Mouse (Mus musculus): ENCODE measurements around the gene Dlgap1. TPM values are rescaled to one million over a fixed set of nuclear protein-coding genes. Genes with fewer than 3 reads are reported as not detected.

Gene Dlgap1
- polyA plus RNA-seq, 1 experiment from 2014 or later = 2.4 TPM

GRCm38 (mm10) chr17:70088220-70088619 is 119.3 kb downstream of the Dlgap1 start:
- no peaks in the 10 kb centered on the region for H3K4me1 ChIP-seq (ENCODE audit: control insufficient read depth, insufficient read depth, low read length)
- ATAC-seq (ENCODE audit: low FRiP score) = no peak
- WGBS = 86% methylated on average over 4 of the region's 4 CpGs

GRCm38 (mm10) chr17:70090737-70091136 is 121.9 kb downstream of the Dlgap1 start:
- no peak for ATAC-seq (ENCODE audit: low FRiP score)
- H3K4me3 ChIP-seq (ENCODE audit: low read depth, low read length) = no peak overlapping the region
- no peaks in the 10 kb centered on the region for H3K9me3 ChIP-seq (ENCODE audit: control insufficient read depth, low read length)
- no peaks in the 10 kb centered on the region for H3K36me3 ChIP-seq (ENCODE audit: control insufficient read depth, insufficient read depth, low read length)
- no peak overlapping the region for H3K4me2 ChIP-seq
- H3K27me3 ChIP-seq (ENCODE audit: control insufficient read depth, insufficient read depth, low read length) = no peaks in the 10 kb centered on the region
- 94% methylated on average over 2 of the region's 2 CpGs for WGBS
- H3K9ac ChIP-seq (ENCODE audit: low read length) = no peak overlapping the region
- no peak for DNase-seq (ENCODE audit: low spot score, missing footprints)
- H3K27ac ChIP-seq (ENCODE audit: low read depth, low read length) = no peak overlapping the region
- no peaks in the 10 kb centered on the region for H3K4me1 ChIP-seq (ENCODE audit: control insufficient read depth, insufficient read depth, low read length)

More at GRCm38 (mm10) chr17:70088220-70088619, 119.3 kb downstream of the Dlgap1 start:
- Histone ChIP-seq H3K9me3 (ENCODE audit: control insufficient read depth, low read length) (no peaks in the 10 kb centered on the region), H3K4me3 (ENCODE audit: low read depth, low read length) (no peak overlapping the region), H3K36me3 (ENCODE audit: control insufficient read depth, insufficient read depth, low read length) (no peaks in the 10 kb centered on the region), H3K4me2 (no peak overlapping the region), H3K27ac (ENCODE audit: low read depth, low read length) (no peak overlapping the region), H3K9ac (ENCODE audit: low read length) (no peak overlapping the region), H3K27me3 (ENCODE audit: control insufficient read depth, insufficient read depth, low read length) (no peaks in the 10 kb centered on the region)
- DNase-seq (ENCODE audit: low spot score, missing footprints) = no peak

- Histone ChIP-seq H3K4me2 (no peak overlapping the region), H3K9ac (ENCODE audit: low read length) (no peak overlapping the region), H3K27ac (ENCODE audit: low read depth, low read length) (no peak overlapping the region), H3K36me3 (ENCODE audit: control insufficient read depth, insufficient read depth, low read length) (no peaks in the 10 kb centered on the region), H3K4me1 (ENCODE audit: control insufficient read depth, insufficient read depth, low read length) (no peaks in the 10 kb centered on the region), H3K27me3 (ENCODE audit: control insufficient read depth, insufficient read depth, low read length) (no peaks in the 10 kb centered on the region), H3K9me3 (ENCODE audit: control insufficient read depth, low read length) (no peaks in the 10 kb centered on the region), H3K4me3 (ENCODE audit: low read depth, low read length) (no peak overlapping the region)
- no peak for DNase-seq (ENCODE audit: low spot score, missing footprints)
- ATAC-seq (ENCODE audit: low FRiP score) = no peak
- 86% methylated on average over 2 of the region's 2 CpGs for WGBS
Observed at GRCm38 (mm10) chr17:70129151-70129550, 160.3 kb downstream of the Dlgap1 start.

- Histone ChIP-seq H3K4me1 (ENCODE audit: control insufficient read depth, insufficient read depth, low read length) (no peaks in the 10 kb centered on the region), H3K4me3 (ENCODE audit: low read depth, low read length) (no peak overlapping the region), H3K9ac (ENCODE audit: low read length) (no peak overlapping the region), H3K9me3 (ENCODE audit: control insufficient read depth, low read length) (no peaks in the 10 kb centered on the region), H3K4me2 (no peak overlapping the region), H3K27me3 (ENCODE audit: control insufficient read depth, insufficient read depth, low read length) (no peaks in the 10 kb centered on the region), H3K36me3 (ENCODE audit: control insufficient read depth, insufficient read depth, low read length) (no peaks in the 10 kb centered on the region), H3K27ac (ENCODE audit: low read depth, low read length) (no peak overlapping the region)
- no peak for ATAC-seq (ENCODE audit: low FRiP score)
- 89% methylated on average over 2 of the region's 2 CpGs for WGBS
- no peak for DNase-seq (ENCODE audit: low spot score, missing footprints)
Observed at GRCm38 (mm10) chr17:70169831-70170230, 201.0 kb downstream of the Dlgap1 start.

GRCm38 (mm10) chr17:70172500-70173036 is 203.7 kb downstream of the Dlgap1 start:
- H3K4me1 ChIP-seq (ENCODE audit: control insufficient read depth, insufficient read depth, low read length) = no peaks in the 10 kb centered on the region
- no peak overlapping the region for H3K9ac ChIP-seq (ENCODE audit: low read length)
- 86% methylated on average over 9 of the region's 9 CpGs for WGBS
- DNase-seq (ENCODE audit: low spot score, missing footprints) = no peak
- H3K4me2 ChIP-seq = no peak overlapping the region
- H3K9me3 ChIP-seq (ENCODE audit: control insufficient read depth, low read length) = no peaks in the 10 kb centered on the region
- no peaks in the 10 kb centered on the region for H3K27me3 ChIP-seq (ENCODE audit: control insufficient read depth, insufficient read depth, low read length)
- no peak overlapping the region for H3K27ac ChIP-seq (ENCODE audit: low read depth, low read length)
- H3K4me3 ChIP-seq (ENCODE audit: low read depth, low read length) = no peak overlapping the region
- no peak for ATAC-seq (ENCODE audit: low FRiP score)
- H3K36me3 ChIP-seq (ENCODE audit: control insufficient read depth, insufficient read depth, low read length) = no peaks in the 10 kb centered on the region

GRCm38 (mm10) chr17:70173916-70174315 is 205.0 kb downstream of the Dlgap1 start:
- no peak overlapping the region for H3K4me3 ChIP-seq (ENCODE audit: low read depth, low read length)
- H3K27ac ChIP-seq (ENCODE audit: low read depth, low read length) = no peak overlapping the region
- H3K4me2 ChIP-seq = no peak overlapping the region
- no peaks in the 10 kb centered on the region for H3K4me1 ChIP-seq (ENCODE audit: control insufficient read depth, insufficient read depth, low read length)
- 91% methylated on average over 6 of the region's 6 CpGs for WGBS
- DNase-seq (ENCODE audit: low spot score, missing footprints) = no peak
- no peaks in the 10 kb centered on the region for H3K9me3 ChIP-seq (ENCODE audit: control insufficient read depth, low read length)
- no peaks in the 10 kb centered on the region for H3K36me3 ChIP-seq (ENCODE audit: control insufficient read depth, insufficient read depth, low read length)
- H3K27me3 ChIP-seq (ENCODE audit: control insufficient read depth, insufficient read depth, low read length) = no peaks in the 10 kb centered on the region
- ATAC-seq (ENCODE audit: low FRiP score) = no peak
- H3K9ac ChIP-seq (ENCODE audit: low read length) = no peak overlapping the region

GRCm38 (mm10) chr17:70191228-70191627 is 222.4 kb downstream of the Dlgap1 start:
- H3K36me3 ChIP-seq (ENCODE audit: control insufficient read depth, insufficient read depth, low read length) = no peaks in the 10 kb centered on the region
- 92% methylated on average over 6 of the region's 6 CpGs for WGBS
- no peak overlapping the region for H3K4me2 ChIP-seq
- no peaks in the 10 kb centered on the region for H3K9me3 ChIP-seq (ENCODE audit: control insufficient read depth, low read length)
- ATAC-seq (ENCODE audit: low FRiP score) = no peak
- H3K9ac ChIP-seq (ENCODE audit: low read length) = no peak overlapping the region
- no peak overlapping the region for H3K4me3 ChIP-seq (ENCODE audit: low read depth, low read length)
- H3K27ac ChIP-seq (ENCODE audit: low read depth, low read length) = no peak overlapping the region
- H3K27me3 ChIP-seq (ENCODE audit: control insufficient read depth, insufficient read depth, low read length) = no peaks in the 10 kb centered on the region
- no peaks in the 10 kb centered on the region for H3K4me1 ChIP-seq (ENCODE audit: control insufficient read depth, insufficient read depth, low read length)
- no peak for DNase-seq (ENCODE audit: low spot score, missing footprints)

- no peak for DNase-seq (ENCODE audit: low spot score, missing footprints)
- WGBS = 87% methylated on average over 3 of the region's 3 CpGs
- Histone ChIP-seq H3K4me3 (ENCODE audit: low read depth, low read length) (no peak overlapping the region), H3K9ac (ENCODE audit: low read length) (no peak overlapping the region), H3K36me3 (ENCODE audit: control insufficient read depth, insufficient read depth, low read length) (no peaks in the 10 kb centered on the region), H3K27ac (ENCODE audit: low read depth, low read length) (no peak overlapping the region), H3K4me1 (ENCODE audit: control insufficient read depth, insufficient read depth, low read length) (no peaks in the 10 kb centered on the region), H3K9me3 (ENCODE audit: control insufficient read depth, low read length) (no peaks in the 10 kb centered on the region), H3K27me3 (ENCODE audit: control insufficient read depth, insufficient read depth, low read length) (no peaks in the 10 kb centered on the region), H3K4me2 (no peak overlapping the region)
- no peak for ATAC-seq (ENCODE audit: low FRiP score)
Observed at GRCm38 (mm10) chr17:70222891-70223290, 254.0 kb downstream of the Dlgap1 start.

- no peak for ATAC-seq (ENCODE audit: low FRiP score)
- Histone ChIP-seq H3K9me3 (ENCODE audit: control insufficient read depth, low read length) (no peaks in the 10 kb centered on the region), H3K27me3 (ENCODE audit: control insufficient read depth, insufficient read depth, low read length) (no peaks in the 10 kb centered on the region), H3K4me1 (ENCODE audit: control insufficient read depth, insufficient read depth, low read length) (no peaks in the 10 kb centered on the region), H3K36me3 (ENCODE audit: control insufficient read depth, insufficient read depth, low read length) (no peaks in the 10 kb centered on the region), H3K27ac (ENCODE audit: low read depth, low read length) (no peak overlapping the region), H3K4me2 (no peak overlapping the region), H3K9ac (ENCODE audit: low read length) (no peak overlapping the region), H3K4me3 (ENCODE audit: low read depth, low read length) (no peak overlapping the region)
- DNase-seq (ENCODE audit: low spot score, missing footprints) = no peak
- 83% methylated on average over 7 of the region's 7 CpGs for WGBS
Observed at GRCm38 (mm10) chr17:70247342-70247741, 278.5 kb downstream of the Dlgap1 start.
